Mouse (Mus musculus) cerebellum, adult 9-10 months (tissue): ENCODE measurements around the gene Neurod6.
"Not testable (repeated sequence)": the region's sequence is repeated elsewhere in the genome, so short reads cannot be mapped to it uniquely, and the experiment has no call there.

Experiments
- DNase-seq: peaks from one replicate; pipeline ENCODE4 v3.0.0; 2022

The Neurod6 gene

DNA sequence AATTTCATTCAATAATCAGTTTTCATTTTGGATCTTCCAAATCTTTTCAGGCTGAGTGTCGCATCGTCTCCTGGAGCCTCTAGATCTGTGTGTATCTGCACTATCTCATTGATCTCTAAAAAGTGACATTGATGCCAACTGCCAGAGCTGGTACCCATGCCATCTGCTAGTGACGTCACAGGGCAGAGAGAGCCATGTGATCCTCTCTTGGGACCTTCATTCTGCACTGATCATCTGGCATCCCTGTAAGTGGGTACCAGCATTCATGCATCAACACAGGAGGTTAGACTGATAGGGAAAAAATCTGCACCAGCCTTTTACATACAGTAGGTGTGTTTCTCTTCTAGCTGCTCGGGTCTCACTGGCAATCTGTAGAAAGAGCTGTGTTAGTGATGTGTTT is at the start of gene Neurod6:
TSS of gene Neurod6 (minus strand) at position 290 of the 400 bp plus-strand sequence.
- DNase-seq, result peak; percentile 19

DNA sequence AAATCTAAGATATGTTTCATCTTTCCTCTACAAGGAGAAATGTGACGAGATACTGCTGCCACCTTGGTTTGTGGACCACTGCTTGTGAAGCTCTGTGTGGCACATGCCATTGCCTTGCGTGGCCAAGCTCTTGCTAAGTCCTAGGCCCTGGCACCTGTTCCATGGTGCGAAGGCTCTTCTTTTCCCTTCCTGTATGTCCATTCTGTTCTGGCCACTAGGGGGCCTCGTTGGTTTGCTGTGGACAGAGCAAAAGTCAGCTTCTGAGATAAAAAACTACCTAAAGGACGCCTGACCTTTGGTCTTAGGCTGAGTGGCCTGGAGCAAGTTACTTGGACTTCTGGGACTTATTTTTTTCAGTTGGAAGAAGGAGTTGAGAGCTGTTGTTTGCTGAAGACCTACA is 36.1 kb upstream of the Neurod6 start:
- peak; percentile 49 for DNase-seq

DNA sequence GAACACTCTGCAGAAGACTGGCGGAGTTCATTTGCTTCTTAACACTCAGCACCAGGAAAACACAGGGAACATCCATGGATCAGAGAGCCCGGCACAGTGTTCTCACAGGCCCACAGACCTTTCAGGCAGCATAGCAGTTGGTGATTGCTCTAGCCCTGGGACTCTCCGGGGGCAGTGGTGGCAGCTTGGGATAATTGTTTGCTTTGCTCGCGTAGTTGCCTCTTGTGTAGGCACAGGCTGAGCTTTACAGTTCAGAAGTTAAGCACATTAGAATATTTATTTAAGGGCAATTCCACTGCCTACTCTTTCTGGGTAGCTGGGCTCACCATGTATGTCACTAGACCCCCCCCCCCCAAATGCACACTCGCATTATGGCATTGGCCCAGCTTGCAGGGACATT is 34.4 kb upstream of the Neurod6 start:
- no peak for DNase-seq

DNA sequence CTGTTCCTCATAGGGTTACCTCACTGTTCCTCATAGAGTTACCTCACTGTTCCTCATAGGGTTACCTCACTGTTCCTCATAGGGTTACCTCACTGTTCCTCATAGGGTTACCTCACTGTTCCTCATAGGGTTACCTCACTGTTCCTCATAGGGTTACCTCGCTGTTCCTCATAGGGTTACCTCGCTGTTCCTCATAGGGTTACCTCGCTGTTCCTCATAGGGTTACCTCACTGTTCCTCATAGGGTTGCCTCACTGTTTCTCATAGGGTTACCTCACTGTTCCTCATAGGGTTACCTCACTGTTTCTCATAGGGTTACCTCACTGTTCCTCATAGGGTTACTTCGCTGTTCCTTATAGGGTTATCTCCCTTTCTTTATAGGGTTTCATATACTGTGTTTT is 29.9 kb upstream of the Neurod6 start:
- not testable (repeated sequence) for DNase-seq

DNA sequence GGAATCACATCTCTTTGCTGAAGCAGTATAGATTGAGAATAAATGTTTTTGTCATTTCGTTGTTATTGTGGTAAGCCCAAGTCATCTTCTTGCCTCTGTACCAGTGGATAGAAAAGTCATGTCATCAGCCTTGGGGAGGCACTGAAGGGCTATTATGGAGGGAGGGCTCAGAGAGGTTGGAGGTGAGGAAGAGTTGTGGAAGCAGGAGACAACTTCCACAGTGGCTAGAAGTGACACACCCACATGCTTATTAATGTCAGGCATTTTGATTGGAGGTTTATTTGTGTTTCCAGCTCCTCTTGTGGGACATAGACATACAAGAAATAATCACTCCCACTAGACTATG is 23.7 kb upstream of the Neurod6 start:
- DNase-seq, result no peak

DNA sequence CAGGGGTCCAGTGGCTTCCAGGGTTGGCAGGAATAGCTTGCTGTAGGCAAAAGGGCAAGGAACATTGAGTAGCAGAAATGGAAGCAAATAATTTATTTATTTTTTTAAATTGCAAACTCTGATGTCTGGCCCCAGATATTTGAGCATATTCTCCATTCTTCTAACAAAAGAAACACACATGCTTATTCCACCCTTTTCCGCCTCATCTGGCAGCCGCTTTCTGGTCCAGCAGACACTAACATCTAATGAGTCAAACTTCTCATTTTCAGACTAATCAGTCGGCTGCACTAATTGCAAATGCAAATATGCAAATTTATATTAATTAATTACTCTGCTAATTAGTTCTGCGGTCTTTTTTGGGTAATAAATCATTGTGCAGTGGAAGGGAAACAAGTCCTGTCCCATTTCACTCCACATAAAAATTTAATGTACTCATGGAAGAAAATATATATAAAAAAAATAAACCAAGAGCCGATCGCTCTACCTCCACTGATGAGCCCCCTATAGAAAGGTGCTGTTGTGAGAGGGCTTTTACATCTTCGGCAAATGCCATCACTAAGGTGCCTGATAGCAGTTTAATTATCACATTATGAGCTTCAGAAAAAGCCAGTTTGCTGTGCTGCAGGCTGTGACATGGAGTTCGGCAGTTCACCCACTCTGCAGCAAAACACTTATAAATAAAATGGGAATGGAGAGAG is 23.1 kb upstream of the Neurod6 start:
- DNase-seq, result no peak

DNA sequence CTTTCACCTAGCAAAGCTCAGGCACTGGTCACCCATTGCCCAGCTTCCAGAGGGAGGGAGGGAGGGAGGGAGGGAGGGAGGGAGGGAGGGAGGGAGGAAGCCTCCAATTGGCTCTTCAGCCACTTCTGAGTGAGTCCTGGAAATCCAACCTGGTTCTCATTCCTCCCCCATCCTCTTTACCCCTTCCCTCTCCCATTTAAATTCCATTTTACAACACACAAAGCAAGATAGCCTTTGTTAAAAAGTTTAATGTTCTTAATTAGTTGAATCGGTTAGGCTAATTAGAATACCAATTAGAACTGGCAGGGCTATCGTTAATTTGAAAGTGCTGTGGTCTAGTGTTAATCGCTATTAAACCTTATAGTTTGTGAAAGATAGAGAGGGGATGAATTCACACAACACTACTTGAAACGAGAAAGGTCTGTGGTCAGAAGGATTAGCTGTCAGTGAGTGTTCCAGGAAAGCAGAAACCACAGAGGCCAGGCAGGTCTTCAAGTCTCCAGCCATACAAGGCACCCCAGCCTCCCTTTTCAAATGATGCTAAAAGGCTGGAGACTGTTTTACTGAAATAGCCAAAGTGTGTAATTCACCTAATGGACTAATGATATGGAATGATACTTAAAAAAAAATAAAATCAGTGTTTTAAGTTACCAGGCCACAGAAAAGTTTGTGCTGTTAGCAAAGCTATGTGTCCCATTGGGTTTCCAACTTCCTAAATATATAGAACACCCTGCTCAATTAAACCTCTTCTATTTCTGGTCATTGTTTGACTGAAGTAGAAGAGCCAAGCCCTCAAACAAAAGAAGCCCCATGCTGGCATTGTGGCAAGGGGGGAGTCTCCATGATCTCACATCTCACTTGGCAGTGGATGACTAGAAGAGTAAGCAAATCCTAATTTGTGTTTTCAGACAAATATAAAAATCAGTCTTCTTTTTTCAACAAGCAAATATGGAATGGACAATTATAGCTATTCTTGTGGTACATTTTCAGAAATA is 19.6 kb upstream of the Neurod6 start:
- DNase-seq, result no peak

DNA sequence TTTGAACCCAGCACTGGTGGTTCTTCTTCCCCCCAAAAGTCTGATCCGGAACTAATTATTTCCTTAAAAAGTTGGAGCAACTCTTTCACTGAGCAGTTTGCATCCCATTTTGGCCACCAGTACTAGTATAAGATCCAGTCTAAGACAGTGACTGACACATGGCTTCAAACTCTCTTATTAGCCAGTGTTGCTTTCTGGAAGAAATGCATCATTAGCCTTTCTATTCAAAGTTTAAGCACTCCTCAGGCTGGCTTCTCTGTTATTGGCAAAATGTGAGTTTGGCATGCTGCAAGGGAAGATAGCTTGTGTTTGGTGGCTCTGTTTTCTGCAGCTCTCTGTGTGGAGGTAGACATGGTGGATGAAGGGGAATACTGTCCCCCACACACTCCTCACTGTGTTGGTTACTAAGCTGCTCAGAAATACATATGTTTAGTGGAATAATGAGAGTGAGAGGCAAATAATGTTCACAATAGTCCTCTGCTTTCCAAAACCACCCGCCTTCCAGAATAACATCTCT is 9.0 kb upstream of the Neurod6 start:
- no peak for DNase-seq

DNA sequence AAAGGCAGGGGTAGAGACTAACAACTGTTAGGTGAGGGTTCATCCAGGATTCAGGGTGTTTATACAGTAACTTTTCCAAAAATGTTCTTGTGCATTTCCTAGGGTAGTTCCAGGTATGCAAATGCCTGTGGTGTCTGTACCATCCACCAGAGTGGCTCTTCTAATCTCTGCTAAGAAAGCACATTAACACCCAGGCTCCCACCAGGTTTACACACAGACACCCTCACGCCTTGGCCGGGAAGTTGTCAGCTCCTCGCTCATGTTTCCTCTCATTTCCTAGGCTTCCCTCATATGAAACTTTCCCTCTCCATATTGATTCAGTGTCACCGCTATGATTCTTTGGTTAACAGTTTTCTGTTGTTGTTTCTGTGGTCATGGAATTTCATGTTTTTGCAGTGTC is 2.4 kb upstream of the Neurod6 start:
- DNase-seq, result no peak

DNA sequence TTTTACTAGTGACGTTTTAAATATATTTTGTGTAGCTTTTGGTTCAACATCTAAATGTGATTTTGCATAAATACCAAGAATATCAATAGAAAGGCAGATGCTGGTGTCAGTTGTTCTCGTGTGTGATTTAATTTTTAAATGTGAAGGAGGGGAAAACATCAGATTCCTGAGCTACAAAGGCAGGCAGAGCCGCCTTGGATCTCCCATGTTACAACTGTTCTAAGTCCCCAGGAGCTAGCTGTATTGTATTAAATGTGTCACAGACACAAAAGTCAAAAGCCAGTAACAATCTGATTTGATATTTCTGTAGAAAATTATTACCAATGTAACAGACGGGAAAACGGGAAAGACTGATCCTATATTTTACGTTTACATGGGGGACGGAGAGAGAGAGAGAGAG is 1.8 kb upstream of the Neurod6 start:
- no peak for DNase-seq

DNA sequence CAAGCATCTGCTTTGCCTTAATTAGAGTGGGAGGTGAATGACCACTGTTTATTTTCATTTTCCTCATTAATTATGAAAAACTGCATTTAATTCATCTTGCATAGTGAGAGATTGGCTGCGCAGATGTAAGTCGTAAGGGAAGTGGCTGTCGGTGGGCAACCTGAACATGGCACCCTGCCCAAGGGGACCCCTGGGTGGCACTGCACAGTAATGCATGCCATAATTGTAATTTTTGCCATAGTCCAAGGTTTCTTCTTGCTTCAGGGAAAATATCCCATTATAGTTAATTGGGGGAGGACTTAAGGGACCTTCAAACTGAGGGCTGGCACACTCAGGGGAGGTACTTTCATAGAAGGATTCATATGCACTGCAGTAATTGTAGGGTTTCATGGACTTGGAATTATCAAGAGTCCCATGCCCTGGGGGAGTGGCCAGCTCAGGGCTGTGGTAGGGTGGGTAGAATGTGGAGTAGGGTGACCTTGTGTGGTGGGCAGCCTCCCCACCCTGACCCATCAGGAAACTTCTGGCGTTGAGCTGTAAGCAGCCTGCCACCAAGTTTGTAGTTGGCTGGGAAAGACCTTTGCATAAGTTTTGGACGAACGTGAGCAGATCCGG is 2.4 kb downstream of the Neurod6 start:
- no peak for DNase-seq

DNA sequence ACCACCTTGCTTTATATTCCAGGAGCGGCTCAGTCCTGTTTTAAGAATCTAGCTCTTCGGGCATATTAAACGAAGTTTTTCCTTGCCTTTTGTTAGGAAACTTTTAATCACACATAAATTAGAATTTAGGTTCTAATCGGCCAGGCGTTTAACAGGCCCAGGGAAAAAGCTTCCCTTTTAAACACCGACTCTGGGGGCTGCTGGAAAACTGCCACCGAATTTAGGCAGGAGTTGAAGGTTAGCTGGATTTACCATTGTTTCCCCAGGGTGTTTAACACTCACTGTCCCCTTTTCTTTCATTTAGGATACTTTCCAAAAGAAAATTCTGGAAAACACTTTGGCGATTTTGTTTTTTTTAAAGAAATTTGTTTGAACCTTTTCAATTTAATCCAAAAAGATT is 3.7 kb downstream of the Neurod6 start:
- no peak for DNase-seq

DNA sequence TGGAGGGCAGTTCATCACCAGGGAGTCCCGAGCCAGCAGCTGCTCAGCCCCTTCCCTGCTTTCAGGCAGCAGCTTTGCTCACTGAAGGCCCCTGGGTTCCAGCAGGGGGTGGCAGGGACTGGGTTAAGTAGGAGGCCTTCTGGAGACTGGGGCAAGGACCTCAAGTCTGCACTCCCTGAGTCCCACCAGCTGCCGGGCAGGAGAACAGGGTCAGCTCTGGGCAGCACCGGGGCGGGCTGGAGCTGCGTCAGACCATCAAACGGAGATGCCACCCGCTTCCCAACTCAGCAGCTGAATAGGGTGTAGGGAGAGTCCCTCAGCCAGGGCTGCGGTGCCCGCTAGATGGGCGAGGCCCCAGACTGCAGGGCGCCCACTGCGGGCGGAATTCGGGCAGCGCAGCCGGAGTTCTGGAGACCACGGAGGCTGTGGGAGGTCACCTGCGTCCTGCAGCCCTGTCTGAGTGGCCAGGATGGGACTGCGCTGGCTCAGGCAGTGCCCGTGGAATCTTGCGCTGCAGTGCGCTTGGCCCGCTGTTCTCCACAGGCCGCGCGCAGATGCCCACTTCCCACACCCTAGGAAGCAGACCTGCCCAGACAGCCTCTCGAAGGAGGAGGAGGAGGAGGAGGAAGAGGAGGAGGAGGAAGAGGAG is 4.3 kb downstream of the Neurod6 start:
- DNase-seq, result peak; percentile 10

DNA sequence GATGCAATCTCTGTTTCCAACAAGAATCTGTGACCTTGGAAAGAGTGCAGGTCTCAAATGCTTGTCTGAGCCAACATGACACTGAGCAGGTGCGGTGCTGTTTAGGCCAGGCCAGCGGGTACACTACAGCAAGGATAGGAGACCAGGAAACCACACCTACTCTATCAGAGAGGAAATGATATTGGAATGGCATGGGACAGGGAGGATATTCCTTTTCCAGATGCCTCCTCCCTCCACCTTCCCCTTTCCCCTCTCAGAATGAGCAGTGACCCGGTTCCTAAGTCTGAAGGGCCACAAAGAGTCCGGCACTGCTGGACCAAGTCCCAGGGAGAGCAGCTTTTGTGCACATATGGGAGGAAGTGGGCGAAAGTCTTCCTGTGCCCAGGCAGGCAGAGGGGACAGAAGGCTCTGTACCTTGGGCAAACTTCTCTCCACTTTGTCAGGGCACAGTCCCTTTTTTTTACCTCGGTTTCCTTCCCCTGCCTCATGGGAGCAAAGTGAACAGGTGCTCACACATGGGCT is 4.9 kb downstream of the Neurod6 start:
- DNase-seq, result peak; percentile 46

DNA sequence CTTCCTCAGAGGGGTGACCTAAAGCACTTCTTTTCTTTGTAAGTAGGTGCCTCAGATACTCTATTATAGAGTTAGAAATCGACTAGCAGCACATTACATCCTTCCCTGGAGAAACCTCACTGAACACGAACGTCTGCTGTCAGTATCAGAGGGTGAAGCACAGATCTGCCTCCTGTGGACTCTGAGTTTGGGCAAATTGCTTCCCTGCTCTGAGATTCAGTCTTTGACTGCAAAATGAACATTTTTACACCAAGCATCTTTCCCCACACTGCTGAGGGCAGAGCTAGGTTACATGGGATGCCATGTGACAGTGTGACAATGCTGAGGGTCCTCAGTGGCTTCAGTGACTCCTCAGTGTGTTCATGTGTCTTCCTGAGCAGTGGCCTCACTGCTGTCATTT is 13.3 kb downstream of the Neurod6 start:
- DNase-seq, result no peak

DNA sequence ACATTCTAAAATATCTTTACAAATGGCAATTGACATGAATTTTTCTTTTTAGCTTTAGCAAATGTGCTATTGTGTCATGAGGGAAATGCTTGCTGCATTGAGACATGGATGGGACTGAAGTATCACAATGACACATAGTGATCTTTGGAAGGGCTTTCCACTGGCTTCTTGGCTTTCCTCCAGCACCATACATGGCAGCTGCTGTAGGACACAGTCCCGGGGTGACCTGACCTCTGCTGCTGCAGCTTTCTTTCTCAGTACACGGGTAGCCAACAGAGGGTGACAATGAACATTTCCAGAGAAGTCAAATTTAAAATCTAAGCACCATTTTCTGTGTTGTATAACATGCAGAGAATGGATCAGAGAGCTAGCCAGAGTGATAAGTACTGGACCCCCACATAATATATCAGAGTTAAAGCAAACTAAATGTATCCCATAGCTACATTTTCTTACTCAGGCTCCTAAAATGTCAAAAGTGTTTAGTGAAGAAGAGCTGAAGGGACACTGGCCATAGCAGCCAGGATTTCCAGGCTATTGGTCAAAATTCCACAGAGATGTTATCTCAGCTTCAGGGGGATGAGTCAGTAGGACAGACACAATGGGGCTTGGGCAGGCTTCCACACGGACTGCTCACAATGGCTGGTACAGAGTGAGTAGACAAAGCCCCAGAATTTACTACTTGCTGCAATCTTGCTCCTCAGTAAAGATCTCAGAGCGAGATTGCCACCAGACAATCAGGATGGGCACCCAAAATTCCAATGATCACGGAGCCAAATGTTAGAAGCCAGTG is 19.7 kb downstream of the Neurod6 start:
- DNase-seq, result no peak

DNA sequence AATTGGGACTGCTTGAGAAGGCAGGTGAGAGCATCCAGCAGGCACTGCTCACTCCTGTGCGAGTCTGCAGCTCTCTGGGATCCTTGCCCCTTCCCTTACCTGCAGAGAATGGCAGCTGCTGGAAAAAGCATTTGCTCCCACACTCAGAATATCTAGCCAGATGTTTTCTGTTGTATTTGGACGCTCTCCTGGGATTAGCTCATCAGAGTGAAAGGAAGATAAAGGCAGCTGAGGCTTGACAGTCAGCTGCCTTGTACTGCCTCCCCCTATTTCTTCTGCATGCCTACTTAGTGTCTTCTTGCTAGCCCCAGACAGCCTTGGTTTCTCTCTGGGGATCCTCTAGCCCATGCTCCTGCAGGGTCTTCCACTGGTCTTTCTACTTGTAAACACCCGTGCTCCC is 31.1 kb downstream of the Neurod6 start:
- no peak for DNase-seq

DNA sequence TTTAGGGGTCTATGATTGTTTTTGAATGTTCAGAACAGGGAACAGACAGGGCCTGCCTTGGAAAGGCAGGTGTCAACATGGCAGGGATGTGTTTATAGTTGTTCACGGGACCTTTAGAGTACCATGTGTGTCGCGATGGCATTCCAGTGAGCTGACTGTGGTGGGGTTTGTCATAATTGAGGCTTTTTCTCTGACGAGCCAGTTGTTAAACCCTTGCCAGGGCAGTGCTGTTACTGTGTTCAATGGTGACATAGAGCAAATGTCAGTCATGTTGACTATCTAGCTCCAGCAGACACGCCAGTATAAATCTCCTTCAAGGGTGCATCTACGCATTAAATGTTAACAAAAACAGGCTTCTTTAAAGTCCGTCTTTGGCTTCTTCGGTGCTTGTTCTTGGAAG is 31.5 kb downstream of the Neurod6 start:
- DNase-seq, result no peak

DNA sequence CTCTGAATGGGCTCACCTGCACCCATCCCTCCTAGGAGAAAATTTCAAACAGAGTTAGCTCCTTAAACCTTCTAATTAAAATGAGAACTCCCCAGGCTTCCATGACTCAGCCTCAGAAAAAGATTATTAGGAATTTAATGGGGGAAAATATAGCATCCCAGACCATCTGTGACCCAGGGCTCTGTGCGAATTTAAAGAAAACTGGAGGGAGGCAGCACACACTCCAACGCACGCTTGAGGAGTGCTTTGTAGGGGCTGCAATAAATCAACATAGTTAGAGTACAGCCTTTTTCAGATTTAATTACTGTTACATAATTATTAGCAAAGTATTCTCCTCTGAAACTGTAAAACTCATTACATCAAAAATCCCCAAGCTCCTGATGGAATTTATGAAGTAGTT is 32.2 kb downstream of the Neurod6 start:
- DNase-seq, result no peak

DNA sequence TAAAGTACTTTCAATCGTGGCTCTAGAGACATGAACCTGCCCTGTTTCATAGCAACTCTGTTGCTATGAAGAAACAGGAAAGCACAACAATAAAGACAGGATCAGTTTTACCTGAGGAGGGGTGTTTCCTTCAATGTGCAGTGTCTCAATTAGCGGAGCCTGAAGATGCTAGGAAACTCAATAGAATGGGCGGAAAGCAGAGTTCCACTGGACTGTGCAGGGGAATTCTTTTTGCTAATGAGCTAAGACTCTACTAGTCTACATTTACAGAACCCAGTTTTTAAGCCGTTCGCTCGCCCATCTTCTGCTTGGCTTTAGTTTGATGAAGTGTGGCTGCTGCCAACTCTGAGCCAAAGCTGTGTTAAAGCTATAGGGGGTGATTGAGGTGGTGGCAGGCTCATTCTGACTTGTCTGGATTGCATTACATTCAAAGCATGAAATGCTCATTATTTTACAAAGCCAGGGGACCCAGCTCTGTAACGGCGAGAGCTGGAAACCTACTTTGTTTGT is 33.2 kb downstream of the Neurod6 start:
- DNase-seq, result no peak

DNA sequence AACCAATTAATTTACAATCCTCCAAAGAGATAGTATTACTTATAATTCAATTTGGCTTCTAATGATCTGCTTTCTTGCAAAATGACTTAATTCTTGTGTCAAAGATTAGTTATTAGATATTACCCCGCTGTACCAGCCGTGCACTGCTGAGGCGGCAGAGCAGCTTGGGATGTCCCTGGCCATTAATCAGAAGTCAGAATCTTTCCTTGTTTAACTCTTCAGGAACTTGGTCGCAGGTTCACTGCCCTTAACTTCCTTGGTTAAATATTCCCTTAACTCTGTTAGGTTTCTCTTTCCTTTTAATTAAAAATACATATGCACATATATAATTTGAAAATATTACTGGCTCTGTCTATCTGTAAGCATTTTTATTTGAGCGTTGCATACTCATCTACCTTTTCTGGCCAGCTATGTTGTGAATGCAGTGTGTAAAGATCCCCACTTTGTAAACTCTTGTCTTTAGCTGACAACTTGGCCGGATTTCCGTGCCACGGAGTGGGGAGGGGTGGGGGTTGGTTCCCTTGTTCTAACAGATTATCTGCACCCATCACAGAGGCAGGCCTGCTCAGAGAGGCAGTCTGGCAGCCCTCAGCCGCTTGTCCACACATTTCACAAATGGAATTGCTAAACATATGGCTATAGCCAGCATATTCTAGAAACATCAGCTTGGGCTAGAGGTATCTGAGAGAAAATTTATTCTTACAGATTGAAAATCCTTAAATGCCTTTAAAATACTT is 34.1 kb downstream of the Neurod6 start:
- no peak for DNase-seq
